Mouse (Mus musculus) hematopoietic stem cell, adult 5-6 weeks (primary cell): ENCODE measurements around the gene Zfp677. TPM values are rescaled to one million over a fixed set of nuclear protein-coding genes. Genes with fewer than 3 reads are reported as not detected.
"Not testable (repeated sequence)": the region's sequence is repeated elsewhere in the genome, so short reads cannot be mapped to it uniquely, and the experiment has no call there.

Source experiments
- ATAC-seq, 2 experiments: fragments of 125-278 bp in 1 of 2; replicated peaks in 1 of 2; 2 replicates each; pipeline ENCODE4 v1.8.0; 2016 to 2017; ENCODE audit warnings: inconsistent platforms in 2 of 2, mild to moderate bottlenecking in 2 of 2, moderate number of reproducible peaks in 2 of 2, low read depth in 1 of 2, moderate TSS enrichment in 1 of 2; ENCODE audit not compliant: low FRiP score in 2 of 2, poor library complexity in 2 of 2, severe bottlenecking in 2 of 2, insufficient read depth in 1 of 2, low TSS enrichment in 1 of 2
- total RNA-seq: library from RNA; stranded (forward); fragments of 172-1452, 232-1000 nt; gene quantifications from 2 replicates; pipeline ENCODE4 v1.2.3, GENCODE M21; 2017

Zfp677 gene
- total RNA-seq, result 17.1 and 24.3 TPM in 2 replicates

GRCm38 (mm10) chr17:21383391-21384056 lies at the start of gene Zfp677:
Zfp677 (plus strand) TSS chr17:21383748.
- peak; percentile 100 for ATAC-seq

- ATAC-seq, result not testable (repeated sequence)
Observed at GRCm38 (mm10) chr17:21368018-21368417, 15.5 kb upstream of the Zfp677 start.

GRCm38 (mm10) chr17:21369925-21370719 lies 13.4 kb upstream of the Zfp677 start:
- ATAC-seq, result peak; percentile 100

- ATAC-seq, result no peak
Observed at GRCm38 (mm10) chr17:21375311-21375710, 8.2 kb upstream of the Zfp677 start.

GRCm38 (mm10) chr17:21384057-21384411 lies 486 bp downstream of the Zfp677 start:
- peak in 1 of 2 experiments; percentile 13; a peak in 3 of 4 replicates for ATAC-seq

- peak; percentile 97 to 98 for ATAC-seq
Observed at GRCm38 (mm10) chr17:21422664-21423599, 39.4 kb downstream of the Zfp677 start, which contains the start of gene Zfp54. Zfp54 (plus strand) TSS chr17:21423227.

GRCm38 (mm10) chr17:21438806-21439400 lies 55.4 kb downstream of the Zfp677 start:
- ATAC-seq, result not testable (repeated sequence)

Other genes with a start within 250 kb of the Zfp677 start
- gene Vmn1r234, start 157.7 kb upstream of the Zfp677 start, total RNA-seq, result not detected in 2 replicates
- not detected in 2 replicates for gene Vmn1r235, start 127.3 kb upstream of the Zfp677 start, total RNA-seq
- not detected in 2 replicates for gene Vmn1r236, start 100.8 kb upstream of the Zfp677 start, total RNA-seq
- not detected in 2 replicates for gene Vmn1r237, start 71.9 kb upstream of the Zfp677 start, total RNA-seq
- gene Zfp54, start 39.5 kb downstream of the Zfp677 start, total RNA-seq, result 5.3 and 8.1 TPM in 2 replicates
- gene Zfp51, start 66.6 kb downstream of the Zfp677 start, total RNA-seq, result 18.8 and 21.4 TPM in 2 replicates
- gene Zfp53, start 105.2 kb downstream of the Zfp677 start, total RNA-seq, result 19.3 and 19.5 TPM in 2 replicates
- gene Zfp52, start 151.8 kb downstream of the Zfp677 start, total RNA-seq, result 37.0 and 59.6 TPM in 2 replicates
- gene Zfp948, start 183.3 kb downstream of the Zfp677 start, total RNA-seq, result 2.0 and 3.5 TPM in 2 replicates